Mouse (Mus musculus): ENCODE results near the gene BC017158. TPM values are rescaled to one million over a fixed set of nuclear protein-coding genes. Genes with fewer than 3 reads are reported as not detected.
A peak's percentile ranks its signal among the peaks of the same experiment; 100 is the strongest.
"Not testable (repeated sequence)": the region's sequence is repeated elsewhere in the genome, so short reads cannot be mapped to it uniquely, and the experiment has no call there.

The BC017158 gene
- 16.7 and 18.4 TPM in 2 replicates for polyA plus RNA-seq (2012; ENCODE audit: insufficient read depth, insufficient read length, missing spikeins)

- no peak for TF ChIP-seq POLR2A (IDR thresholded peaks at IDR 0.05; ENCODE audit: borderline replicate concordance, low read depth, low read length)
- TF ChIP-seq CTCF (IDR thresholded peaks at IDR 0.05; ENCODE audit: low read depth, low read length) = no peak
- peak within 1 kb of the TSS; percentile 26 for H3K27ac ChIP-seq (ENCODE audit: insufficient read depth, low read depth, low read length)
These were observed at the start of gene BC017158 for GRCm38 (mm10) chr7:128297617-128298480. Gene BC017158, minus strand, starts transcription at chr7:128298170.

GRCm38 (mm10) chr7:128346991-128347390 lies 49.0 kb upstream of the BC017158 start:
- H3K4me1 ChIP-seq (ENCODE audit: control insufficient read depth, insufficient read depth, low read length) = peaks cover 13% of the 10 kb centered on the region

More at GRCm38 (mm10) chr7:128297617-128298480, at the start of gene BC017158:
- H3K4me1 ChIP-seq (ENCODE audit: control insufficient read depth, insufficient read depth, low read length) = peaks cover 28% of the 10 kb centered on the region
- peak within 1 kb of the TSS; percentile 68 for H3K4me3 ChIP-seq (ENCODE audit: insufficient read depth, low read length)

GRCm38 (mm10) chr7:128346522-128346921 lies 48.6 kb upstream of the BC017158 start:
- Histone ChIP-seq H3K4me1 (ENCODE audit: control insufficient read depth, insufficient read depth, low read length) (peaks cover 13% of the 10 kb centered on the region), H3K27ac (ENCODE audit: insufficient read depth, low read depth, low read length) (no peak overlapping the region), H3K4me3 (ENCODE audit: insufficient read depth, low read length) (no peak overlapping the region)
- no peak for TF ChIP-seq CTCF (IDR thresholded peaks at IDR 0.05; ENCODE audit: low read depth, low read length)

More at GRCm38 (mm10) chr7:128346991-128347390, 49.0 kb upstream of the BC017158 start:
- H3K27ac ChIP-seq (ENCODE audit: insufficient read depth, low read depth, low read length) = no peak overlapping the region
- TF ChIP-seq CTCF (IDR thresholded peaks at IDR 0.05; ENCODE audit: low read depth, low read length) (no peak), POLR2A (IDR thresholded peaks at IDR 0.05; ENCODE audit: borderline replicate concordance, low read depth, low read length) (no peak)
- no peak overlapping the region for H3K4me3 ChIP-seq (ENCODE audit: insufficient read depth, low read length)

- no peak overlapping the region for H3K4me3 ChIP-seq (ENCODE audit: insufficient read depth, low read length)
- H3K27ac ChIP-seq (ENCODE audit: insufficient read depth, low read depth, low read length) = no peak overlapping the region
- H3K4me1 ChIP-seq (ENCODE audit: control insufficient read depth, insufficient read depth, low read length) = peaks cover 13% of the 10 kb centered on the region
- no peak for TF ChIP-seq POLR2A (IDR thresholded peaks at IDR 0.05; ENCODE audit: borderline replicate concordance, low read depth, low read length)
- no peak for TF ChIP-seq CTCF (IDR thresholded peaks at IDR 0.05; ENCODE audit: low read depth, low read length)
These were observed 47.7 kb upstream of the BC017158 start for GRCm38 (mm10) chr7:128345691-128346090.

GRCm38 (mm10) chr7:128344928-128345653 lies 47.1 kb upstream of the BC017158 start:
- Histone ChIP-seq H3K27ac (ENCODE audit: insufficient read depth, low read depth, low read length) (0 out of 2 replicates have a peak overlapping the region, but pooled peaks have one; percentile 9), H3K4me1 (ENCODE audit: control insufficient read depth, insufficient read depth, low read length) (peaks cover 13% of the 10 kb centered on the region), H3K4me3 (ENCODE audit: insufficient read depth, low read length) (no peak overlapping the region)
- TF ChIP-seq POLR2A (IDR thresholded peaks at IDR 0.05; ENCODE audit: borderline replicate concordance, low read depth, low read length) (no peak), CTCF (IDR thresholded peaks at IDR 0.05; ENCODE audit: low read depth, low read length) (peak; percentile 90)

GRCm38 (mm10) chr7:128344488-128344887 lies 46.5 kb upstream of the BC017158 start:
- no peak overlapping the region for H3K4me3 ChIP-seq (ENCODE audit: insufficient read depth, low read length)
- H3K4me1 ChIP-seq (ENCODE audit: control insufficient read depth, insufficient read depth, low read length) = peaks cover 13% of the 10 kb centered on the region

GRCm38 (mm10) chr7:128342691-128343090 lies 44.7 kb upstream of the BC017158 start:
- not testable (repeated sequence) for H3K4me3 ChIP-seq (ENCODE audit: insufficient read depth, low read length); H3K27ac ChIP-seq (ENCODE audit: insufficient read depth, low read depth, low read length); H3K4me1 ChIP-seq (ENCODE audit: control insufficient read depth, insufficient read depth, low read length)

More at GRCm38 (mm10) chr7:128344488-128344887, 46.5 kb upstream of the BC017158 start:
- TF ChIP-seq POLR2A (IDR thresholded peaks at IDR 0.05; ENCODE audit: borderline replicate concordance, low read depth, low read length) (no peak), CTCF (IDR thresholded peaks at IDR 0.05; ENCODE audit: low read depth, low read length) (no peak)
- peak overlapping the region; percentile 9; the same call in 1 of the 2 replicates for H3K27ac ChIP-seq (ENCODE audit: insufficient read depth, low read depth, low read length)

GRCm38 (mm10) chr7:128340321-128340720 lies 42.4 kb upstream of the BC017158 start:
- H3K4me3 ChIP-seq (ENCODE audit: insufficient read depth, low read length); H3K4me1 ChIP-seq (ENCODE audit: control insufficient read depth, insufficient read depth, low read length); H3K27ac ChIP-seq (ENCODE audit: insufficient read depth, low read depth, low read length): not testable (repeated sequence)

- Histone ChIP-seq H3K27ac (ENCODE audit: insufficient read depth, low read depth, low read length) (peak overlapping the region; percentile 97), H3K4me1 (ENCODE audit: control insufficient read depth, insufficient read depth, low read length) (peaks cover 25% of the 10 kb centered on the region), H3K4me3 (ENCODE audit: insufficient read depth, low read length) (no peak overlapping the region)
- no peak for TF ChIP-seq POLR2A (IDR thresholded peaks at IDR 0.05; ENCODE audit: borderline replicate concordance, low read depth, low read length)
- no peak for TF ChIP-seq CTCF (IDR thresholded peaks at IDR 0.05; ENCODE audit: low read depth, low read length)
These were observed 34.9 kb upstream of the BC017158 start for GRCm38 (mm10) chr7:128332896-128333295.

- Histone ChIP-seq H3K27ac (ENCODE audit: insufficient read depth, low read depth, low read length) (no peak overlapping the region), H3K4me3 (ENCODE audit: insufficient read depth, low read length) (no peak overlapping the region), H3K4me1 (ENCODE audit: control insufficient read depth, insufficient read depth, low read length) (peaks cover 25% of the 10 kb centered on the region)
- TF ChIP-seq CTCF (IDR thresholded peaks at IDR 0.05; ENCODE audit: low read depth, low read length) = no peak
- TF ChIP-seq POLR2A (IDR thresholded peaks at IDR 0.05; ENCODE audit: borderline replicate concordance, low read depth, low read length) = no peak
These were observed 33.0 kb upstream of the BC017158 start for GRCm38 (mm10) chr7:128330981-128331380.
